Mouse (Mus musculus) spleen, embryonic (tissue): ENCODE results near the gene Itgb5.

ENCODE experiments used
- CTCF ChIA-PET: fragments of 350-600 bp; sonication (Branson Sonifier 250); formaldehyde crosslinking; loops from one replicate; lab custom pipeline; 2022; lab: Charles Lee

Itgb5 gene

DNA sequence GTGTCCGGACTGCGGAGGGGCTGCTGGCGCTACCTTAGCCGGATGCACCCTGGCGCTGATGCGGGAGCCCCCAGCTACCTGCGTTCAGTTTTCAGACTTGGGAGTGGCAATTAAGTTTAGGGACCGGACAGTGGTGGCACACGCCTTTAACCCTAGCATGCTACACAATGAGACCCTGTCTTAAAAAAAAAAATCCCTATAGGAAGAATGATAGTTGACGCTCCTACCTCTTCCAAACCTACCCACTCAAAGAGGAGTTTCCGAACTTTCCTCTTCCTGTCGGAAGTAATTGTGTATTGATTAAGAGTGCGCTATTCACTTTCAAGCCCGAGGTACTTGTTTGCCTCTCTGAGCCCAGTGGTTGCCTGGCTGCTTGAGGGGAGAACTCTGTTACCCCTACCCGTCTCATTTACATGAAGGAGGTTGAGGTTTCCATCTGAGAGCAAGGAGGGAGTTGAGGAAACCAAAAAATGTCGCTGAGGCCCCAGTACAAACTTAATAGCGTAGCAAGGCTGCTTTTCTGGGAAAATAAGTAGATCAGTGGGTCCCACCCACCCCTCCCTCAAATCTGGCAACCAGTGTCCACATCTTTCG, 1.1 kb downstream of the Itgb5 start:
- CTCF ChIA-PET = interaction anchor here (0.5 to 0.7 kb wide), 3 partner anchors 20 to 493 kb away, joined by 4 to 5 read pairs (median 5); no protein-coding TSS in a partner anchor

DNA sequence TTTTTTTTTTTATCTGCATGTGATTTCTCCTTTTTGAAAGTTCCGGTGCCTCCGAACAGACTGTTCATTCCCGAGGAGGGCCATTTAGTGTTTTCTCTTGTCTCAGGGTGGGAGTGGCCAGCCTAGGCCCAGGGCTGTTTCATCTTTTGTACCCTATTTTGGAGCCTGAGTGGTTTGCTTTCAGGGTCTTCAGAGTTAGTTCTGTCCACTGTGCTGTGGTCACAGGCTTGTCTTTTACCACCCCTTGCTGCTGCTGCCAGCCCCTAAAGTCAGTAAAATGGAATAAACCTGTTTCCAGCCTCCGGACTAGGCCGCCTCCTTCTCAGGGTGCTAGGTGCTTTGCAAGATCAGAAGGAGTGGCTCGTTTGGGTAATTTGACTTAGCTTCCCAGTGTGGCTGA, 2.6 kb downstream of the Itgb5 start:
- CTCF ChIA-PET = interaction anchor here (1.3 kb wide), 1 partner anchor 11 kb away, joined by 3 read pairs; no protein-coding TSS in a partner anchor

DNA sequence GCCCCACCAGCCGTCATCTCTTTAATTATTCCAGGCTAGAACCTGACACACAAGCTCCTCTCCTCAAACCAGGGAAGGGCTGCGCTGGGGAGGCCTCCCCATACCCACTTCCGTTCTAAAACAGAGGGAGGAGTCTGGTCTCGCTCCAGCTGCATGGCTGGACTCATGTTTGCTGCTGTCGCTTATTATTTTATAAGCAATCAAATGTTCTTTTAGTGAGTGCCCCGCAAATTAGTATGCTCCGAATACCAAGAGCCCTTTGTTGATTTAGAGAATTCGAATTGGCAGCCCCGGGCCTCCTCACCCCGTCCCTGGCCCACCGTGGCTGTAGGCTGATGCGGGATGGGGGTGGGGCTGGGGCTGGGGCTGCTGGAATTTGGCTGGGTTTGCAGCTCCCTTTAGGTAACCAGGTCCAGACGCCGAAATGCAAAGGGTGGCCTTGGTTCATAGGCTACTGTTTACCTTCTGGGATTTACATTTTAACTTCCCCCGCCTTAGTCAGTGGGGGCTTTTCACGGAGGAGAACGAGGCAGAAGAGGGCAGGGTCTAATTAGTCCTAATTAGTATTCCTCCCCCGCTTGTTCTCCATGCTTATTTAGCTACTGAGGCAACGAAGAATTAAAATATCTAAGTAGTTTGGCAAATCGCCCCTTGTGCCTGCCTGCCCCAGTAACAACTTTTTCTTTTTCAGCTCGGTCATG, 3.4 kb downstream of the Itgb5 start:
- CTCF ChIA-PET = interaction anchor here (1.3 kb wide), 1 partner anchor 12 kb away, joined by 3 read pairs; no protein-coding TSS in a partner anchor

- CTCF ChIA-PET = no interaction called here
Measured at GRCm38 (mm10) chr16:33833429-33833753, 3.9 kb downstream of the Itgb5 start.

- CTCF ChIA-PET = no interaction called here
Measured at GRCm38 (mm10) chr16:33833781-33834482, 4.5 kb downstream of the Itgb5 start.

DNA sequence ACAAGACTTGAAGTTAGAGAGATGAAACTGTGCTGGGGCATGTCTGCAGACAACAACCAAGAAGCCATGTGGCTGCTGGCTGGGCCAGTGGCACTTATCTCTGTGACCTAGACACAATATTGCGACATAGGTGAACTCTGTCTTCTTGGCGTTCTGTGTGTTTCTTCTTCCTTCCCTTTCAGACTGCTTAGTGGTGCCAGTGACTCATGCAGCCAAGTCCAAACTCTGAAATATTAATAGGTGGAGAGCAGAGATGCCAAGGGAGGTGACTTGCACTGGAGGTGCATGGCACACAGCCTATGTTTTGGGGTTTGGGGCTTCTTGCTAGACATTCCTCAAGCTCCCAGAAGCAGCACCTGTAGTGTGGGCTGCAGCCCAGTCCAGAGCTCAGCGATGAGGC, 7.2 kb downstream of the Itgb5 start:
- CTCF ChIA-PET = no interaction called here

GRCm38 (mm10) chr16:33837191-33837590, 7.7 kb downstream of the Itgb5 start:
- CTCF ChIA-PET = interaction anchor here (0.7 kb wide), 1 partner anchor 598 kb away, joined by 3 read pairs; no protein-coding TSS in a partner anchor

DNA sequence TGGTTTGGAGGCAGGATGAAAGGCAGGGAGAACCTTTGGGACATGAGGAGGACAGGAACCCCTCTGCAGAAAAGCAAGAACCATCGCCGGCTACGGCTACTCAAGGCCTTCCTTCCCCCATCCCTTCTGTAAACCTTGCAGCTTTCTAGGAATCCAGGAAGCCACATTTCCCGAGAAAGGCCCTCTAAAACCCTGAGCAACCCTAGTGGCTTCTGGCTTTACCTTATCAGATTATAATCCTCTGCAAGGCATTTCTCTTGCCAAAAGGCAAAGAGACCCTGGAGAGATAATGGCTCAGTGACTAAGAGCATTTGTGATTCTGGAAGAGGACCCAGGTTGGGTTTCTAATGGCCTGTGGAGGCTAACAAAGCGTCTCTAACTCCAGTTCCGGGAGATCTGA, 11.2 kb downstream of the Itgb5 start:
- CTCF ChIA-PET = interaction anchor here (0.7 kb wide), 1 partner anchor 131 kb away, joined by 12 read pairs; no protein-coding TSS in a partner anchor

- CTCF ChIA-PET = no interaction called here
Measured at GRCm38 (mm10) chr16:33842081-33842880, 12.8 kb downstream of the Itgb5 start.

- CTCF ChIA-PET = no interaction called here
Measured at GRCm38 (mm10) chr16:33844150-33844611, 14.7 kb downstream of the Itgb5 start.

- CTCF ChIA-PET = no interaction called here
Measured at GRCm38 (mm10) chr16:33844866-33845265, 15.4 kb downstream of the Itgb5 start.

DNA sequence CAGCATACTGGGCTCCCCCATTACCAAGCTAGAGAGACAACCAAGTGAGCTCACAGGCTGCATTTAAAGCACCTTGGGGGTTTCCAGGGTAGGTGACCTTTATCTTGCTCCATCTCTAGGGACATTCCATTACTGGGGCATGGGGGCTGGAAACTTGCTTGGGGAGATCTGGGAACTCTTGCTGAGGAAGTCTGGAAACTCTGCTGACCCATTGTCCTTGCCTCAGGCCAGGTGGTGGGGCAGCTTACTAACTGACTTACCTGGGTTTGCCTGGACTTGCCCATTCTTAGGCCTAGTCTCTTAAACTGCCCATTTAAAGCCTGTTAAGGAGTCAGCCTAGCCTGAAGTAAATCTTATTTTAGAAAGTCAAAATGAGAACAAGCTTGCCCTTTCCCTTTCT, 23.8 kb downstream of the Itgb5 start:
- CTCF ChIA-PET = no interaction called here

GRCm38 (mm10) chr16:33858766-33859165, 29.3 kb downstream of the Itgb5 start:
- CTCF ChIA-PET = no interaction called here

DNA sequence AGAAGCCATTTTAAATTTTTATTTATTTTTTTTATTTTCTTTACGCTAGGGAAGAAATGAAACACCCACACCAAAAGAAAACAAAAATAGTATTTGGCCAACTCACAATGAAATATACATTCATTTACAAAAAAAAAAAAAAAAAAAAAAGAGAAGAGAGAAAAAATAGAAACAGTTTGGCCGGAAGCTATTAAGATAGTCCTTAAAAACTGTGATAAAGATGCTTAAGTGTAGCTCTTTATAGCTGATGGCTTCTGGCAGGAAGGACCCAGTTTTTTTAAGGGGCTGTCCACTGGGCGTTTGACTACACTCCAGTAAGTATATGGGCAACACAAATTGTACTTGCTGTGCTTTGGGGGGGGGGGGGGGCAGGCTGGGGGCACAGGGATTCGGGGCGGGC, 29.9 kb downstream of the Itgb5 start:
- CTCF ChIA-PET = no interaction called here

- CTCF ChIA-PET = no interaction called here
Measured at GRCm38 (mm10) chr16:33859988-33860700, 30.7 kb downstream of the Itgb5 start.

DNA sequence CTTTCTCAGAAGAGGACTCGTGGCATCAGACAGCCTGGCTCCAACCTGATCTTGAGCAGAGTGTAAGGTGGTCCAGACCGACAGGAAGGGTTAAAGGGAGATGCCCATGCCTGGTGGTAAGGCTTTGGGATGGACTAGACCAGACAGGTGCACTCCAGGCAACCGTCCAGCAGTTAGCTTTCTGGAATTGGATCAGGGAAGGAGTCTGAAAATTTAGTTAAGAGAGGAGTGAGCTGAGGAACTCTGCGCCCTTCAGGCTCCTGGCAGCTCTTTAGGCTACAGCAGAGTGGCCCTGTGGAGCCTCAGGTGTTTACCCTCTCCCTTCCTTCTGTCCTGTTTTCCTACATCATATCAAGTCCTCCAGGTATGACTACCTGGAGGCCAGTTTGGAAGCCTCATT, 32.9 kb downstream of the Itgb5 start:
- CTCF ChIA-PET = no interaction called here

DNA sequence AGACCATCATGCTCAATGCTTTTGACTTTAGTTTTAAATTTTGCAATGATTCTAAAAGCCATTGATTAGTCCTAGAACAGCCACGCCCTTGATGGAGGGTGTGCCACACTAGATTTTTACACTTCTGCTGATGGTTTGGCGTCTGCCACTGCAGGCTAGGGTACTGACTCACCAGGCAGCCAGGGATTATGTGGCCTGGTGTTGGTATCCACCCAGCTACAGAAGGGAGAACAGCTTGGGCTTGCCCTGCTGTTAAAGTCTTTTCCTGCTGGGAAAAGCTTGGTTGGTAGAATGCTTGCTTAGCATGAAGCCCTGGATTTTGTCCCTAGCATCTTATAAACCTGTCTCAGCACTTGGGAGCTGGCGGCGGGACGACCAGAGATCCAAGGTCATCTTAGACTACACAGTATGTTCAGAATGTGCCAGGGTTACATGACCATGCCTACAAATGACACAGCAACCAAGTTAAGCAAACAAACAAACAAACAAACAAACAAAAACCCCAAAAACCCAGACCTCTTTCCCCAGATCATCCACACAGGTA, 33.8 kb downstream of the Itgb5 start:
- CTCF ChIA-PET = no interaction called here

DNA sequence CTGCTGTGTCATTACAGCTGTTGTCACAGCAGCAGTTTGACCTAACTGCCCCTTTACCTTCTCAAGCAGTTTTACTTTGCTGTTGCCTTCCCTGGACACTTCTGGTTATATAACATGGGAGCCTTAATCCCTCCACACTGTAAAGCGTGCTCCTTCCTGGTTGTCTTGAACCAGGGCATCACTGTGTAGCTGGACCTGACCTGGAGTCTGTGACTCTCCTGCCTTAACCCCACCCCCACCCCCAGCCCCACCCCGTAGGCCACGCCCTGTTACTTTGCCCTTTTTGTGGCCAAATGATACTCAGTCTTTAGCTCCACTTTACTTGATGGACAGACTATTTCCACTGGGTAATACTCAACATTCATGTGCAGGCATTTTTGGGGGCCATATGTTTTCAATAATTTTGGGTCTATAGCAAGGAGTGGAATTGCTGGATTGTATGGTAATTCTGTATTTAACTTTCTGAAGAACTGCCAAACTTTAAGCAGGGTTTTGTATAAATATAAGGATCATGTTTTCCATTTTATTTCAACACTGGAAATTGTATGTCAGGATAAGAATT, 40.8 kb downstream of the Itgb5 start:
- CTCF ChIA-PET = interaction anchor here (0.6 kb wide), 1 partner anchor 27 kb away, joined by 4 read pairs; no protein-coding TSS in a partner anchor

DNA sequence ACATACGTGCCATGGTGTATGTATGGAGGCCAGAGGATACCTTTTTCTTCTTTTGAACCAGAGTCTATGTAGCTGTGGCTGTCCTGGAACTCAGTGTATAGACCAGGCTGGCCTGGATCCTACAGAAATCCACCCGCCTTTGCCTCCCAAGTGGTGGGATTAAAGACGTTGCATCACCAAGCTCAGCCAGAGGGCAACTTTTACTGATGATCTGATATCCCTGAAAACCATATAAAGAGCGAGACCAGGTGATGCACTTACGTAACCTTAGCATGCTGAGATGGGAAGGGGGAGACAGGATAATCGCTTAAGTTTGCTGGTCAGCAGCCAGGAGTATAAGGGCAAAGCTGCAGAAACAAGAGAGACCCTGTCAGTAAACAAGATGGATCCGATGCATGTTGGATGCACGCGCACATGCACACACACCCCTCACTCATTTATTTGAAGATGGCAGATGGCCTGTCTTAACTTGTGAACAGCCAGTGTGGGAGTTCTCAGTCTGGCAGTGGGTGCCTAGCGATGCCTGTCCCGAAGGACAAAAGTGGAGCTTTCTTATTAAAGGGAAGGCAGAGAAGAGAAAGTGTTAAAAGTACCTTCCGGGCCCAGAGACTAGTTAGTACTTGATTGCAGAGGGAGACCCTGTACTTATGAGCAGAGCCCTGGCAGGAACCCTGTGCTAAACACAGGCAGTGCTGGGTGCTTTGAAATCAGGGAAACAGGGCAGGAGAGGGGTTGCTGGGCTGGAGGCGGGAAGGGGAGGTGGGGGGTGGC, 41.7 kb downstream of the Itgb5 start:
- CTCF ChIA-PET = no interaction called here
